Comparison of ENCODE assay signal across 13 mouse cellular contexts in the genomic region with DNA sequence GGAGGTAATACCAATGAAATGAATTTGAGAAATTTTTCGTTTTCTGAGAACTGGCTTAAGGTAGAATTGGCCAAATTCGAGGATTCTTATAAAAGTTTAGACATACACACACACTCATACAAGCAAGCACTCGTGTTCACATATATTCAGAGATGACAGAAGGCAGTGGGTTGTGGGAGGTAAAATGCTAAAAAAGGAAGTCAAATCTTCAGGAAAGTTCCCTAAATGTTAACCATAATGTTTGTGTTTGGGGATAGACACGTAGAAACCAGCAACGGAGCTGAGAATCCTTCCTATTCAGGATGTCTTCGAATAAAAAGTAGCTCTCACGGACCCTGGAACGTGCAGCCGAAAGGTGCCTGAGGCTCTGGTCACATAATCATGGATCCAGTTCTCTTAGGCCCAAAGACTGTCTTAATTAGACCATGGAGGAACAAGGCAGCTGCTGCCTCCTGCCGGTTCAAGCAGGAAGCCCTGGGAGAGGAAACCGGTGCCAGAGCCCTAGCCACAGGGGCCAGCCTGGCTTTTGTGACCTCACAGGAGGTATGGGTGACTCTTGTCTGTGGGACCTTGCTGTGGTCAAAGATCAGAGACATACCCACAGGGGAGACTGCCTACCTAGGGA. TPM values are rescaled to one million over a fixed set of nuclear protein-coding genes. Genes with fewer than 3 reads are reported as not detected.
DNase-seq lines count a peak whose midpoint lies in the region; ATAC-seq and TF ChIP-seq lines count a peak whose summit lies in the region.
"Had no signal": no experiment of that assay in that cellular context is flagged by ENCODE, and none has a peak within 500 bp of the region (broad histone marks: within the 10 kb centered on the region; RNA-seq: fewer than 3 reads in every experiment).

No protein-coding gene starts in this region.

- no peak overlapping the region for H3K9ac ChIP-seq in kidney, postnatal 0 days (ENCODE audit: low read depth, low read length)
- H3K9ac ChIP-seq in kidney, embryonic 14.5 days (ENCODE audit: low read depth, low read length), result no peak overlapping the region
- H3K9ac ChIP-seq: neural tube, embryonic 13.5 days had no signal

- TF ChIP-seq CTCF in kidney, postnatal 0 days (IDR thresholded peaks at IDR 0.05; ENCODE audit: low read depth), result peak; percentile 43; the same call in 1 of the 2 replicates

- H3K27me3 ChIP-seq in kidney, postnatal 0 days (ENCODE audit: insufficient read depth, low read length), result peaks cover 13% of the 10 kb centered on the region; the same call in 1 of the 2 replicates
- peaks cover 15% of the 10 kb centered on the region; the same call in 1 of the 2 replicates for H3K27me3 ChIP-seq in kidney, embryonic 14.5 days (ENCODE audit: control insufficient read depth, insufficient read depth, low read length)
- H3K27me3 ChIP-seq in limb, embryonic 10.5 days (ENCODE audit: low read depth, poor library complexity, severe bottlenecking), result peaks cover 50% of the 10 kb centered on the region

- H3K4me2 ChIP-seq in kidney, postnatal 0 days (ENCODE audit: low read length), result no peak overlapping the region
- H3K4me2 ChIP-seq in kidney, embryonic 14.5 days (replicated peaks; ENCODE audit: low read depth, low read length), result no peak overlapping the region
- H3K4me2 ChIP-seq: neural tube, embryonic 13.5 days had no signal

- 75% methylated on average over 11 of the region's 11 CpGs for WGBS in kidney, postnatal 0 days
- WGBS in kidney, embryonic 14.5 days, result 76% methylated on average over 11 of the region's 11 CpGs
- WGBS in limb, embryonic 10.5 days, result 72% methylated on average over 11 of the region's 11 CpGs

- H3K27ac ChIP-seq in kidney, postnatal 0 days, result no peak overlapping the region
- no peak overlapping the region for H3K27ac ChIP-seq in kidney, embryonic 14.5 days (ENCODE audit: low read depth, low read length)
- no peak overlapping the region for H3K27ac ChIP-seq in limb, embryonic 10.5 days
- H3K27ac ChIP-seq: neural tube, embryonic 13.5 days had no signal

- no peaks in the 10 kb centered on the region for H3K4me1 ChIP-seq in kidney, postnatal 0 days (replicated peaks; ENCODE audit: insufficient read depth, low read length)
- H3K4me1 ChIP-seq in kidney, embryonic 14.5 days (ENCODE audit: control insufficient read depth, insufficient read depth, low read length), result no peaks in the 10 kb centered on the region
- H3K4me1 ChIP-seq in limb, embryonic 10.5 days, result peaks cover 13% of the 10 kb centered on the region

- no peaks in the 10 kb centered on the region for H3K36me3 ChIP-seq in kidney, postnatal 0 days (ENCODE audit: insufficient read depth, low read length)
- H3K36me3 ChIP-seq in kidney, embryonic 14.5 days (ENCODE audit: control insufficient read depth, insufficient read depth, low read length), result no peaks in the 10 kb centered on the region
- H3K36me3 ChIP-seq in limb, embryonic 10.5 days, result no peaks in the 10 kb centered on the region
- H3K36me3 ChIP-seq: neural tube, embryonic 13.5 days had no signal

- no peak for ATAC-seq in kidney, postnatal 0 days (replicated peaks; ENCODE audit: low FRiP score, low read depth)
- ATAC-seq in kidney, embryonic 14.5 days (ENCODE audit: low FRiP score, low TSS enrichment), result no peak
- peak; percentile 47 for ATAC-seq in megakaryocyte, adult 5-6 weeks (ENCODE audit: poor library complexity, severe bottlenecking)

- no peak overlapping the region for H3K4me3 ChIP-seq in kidney, postnatal 0 days (replicated peaks; ENCODE audit: low read depth, low read length)
- no peak overlapping the region for H3K4me3 ChIP-seq in kidney, embryonic 14.5 days (ENCODE audit: low read length)
- no peak overlapping the region for H3K4me3 ChIP-seq in limb, embryonic 10.5 days
- H3K4me3 ChIP-seq: neural tube, embryonic 13.5 days had no signal

- DNase-seq in kidney, postnatal 0 days (ENCODE audit: low spot score), result no peak
- DNase-seq in 416B (ENCODE audit: low read depth) (peak; percentile 63), MN1 (ENCODE audit: low spot score) (no peak)
- DNase-seq in CD4-positive helper T cell, adult 2 months (ENCODE audit: low read depth, low spot score), result peak; percentile 41
- DNase-seq in limb, embryonic 10.5 days (ENCODE audit: low spot score), result no peak
- DNase-seq: heart, adult 18-20 months had no signal

- H3K9me3 ChIP-seq in kidney, postnatal 0 days (replicated peaks; ENCODE audit: low read length), result no peaks in the 10 kb centered on the region
- H3K9me3 ChIP-seq in kidney, embryonic 14.5 days (ENCODE audit: control insufficient read depth, low read length), result no peaks in the 10 kb centered on the region
- no peaks in the 10 kb centered on the region for H3K9me3 ChIP-seq in limb, embryonic 10.5 days (replicated peaks)
- H3K9me3 ChIP-seq: neural tube, embryonic 13.5 days had no signal

RNA-seq across cellular contexts. Expression of a gene that starts 4.9 kb away (rescaled TPM):
- 0.21 TPM in 1 of 2 replicates, not detected in the other for polyA plus RNA-seq in kidney, postnatal 0 days (2015; fragmentation: Nextera tagmentation; extraction: Ambion mirVana)
- polyA plus RNA-seq in kidney, embryonic 14.5 days (2014; fragmentation: Nextera tagmentation; extraction: Ambion mirVana), result 0.34 TPM in 1 of 2 replicates, not detected in the other
- not detected in 2 replicates for total RNA-seq in megakaryocyte, adult 5-6 weeks (2015)
- not detected in 2 replicates for total RNA-seq in megakaryocyte, adult 5-6 weeks (2017)
- not detected in 2 replicates for polyA plus RNA-seq in limb, embryonic 10.5 days (2016; fragmentation: Nextera tagmentation; extraction: Ambion mirVana)
- total RNA-seq: adrenal gland, adult 18-20 months; heart, adult 18-20 months had no signal
- polyA plus RNA-seq: embryonic facial prominence, embryonic 11.5 days; kidney, embryonic 16.5 days; neural tube, embryonic 13.5 days; stomach, embryonic 14.5 days had no signal

RNA-seq across cellular contexts. Expression of a gene that starts 24.2 kb away (rescaled TPM):
- 0.70 and 0.88 TPM in 2 replicates for polyA plus RNA-seq in kidney, postnatal 0 days (2015; fragmentation: Nextera tagmentation; extraction: Ambion mirVana)
- 0.81 and 1.7 TPM in 2 replicates for polyA plus RNA-seq in kidney, embryonic 14.5 days (2014; fragmentation: Nextera tagmentation; extraction: Ambion mirVana)
- not detected in 2 replicates for total RNA-seq in megakaryocyte, adult 5-6 weeks (2015)
- total RNA-seq in megakaryocyte, adult 5-6 weeks (2017), result not detected in 2 replicates
- 0.19 and 0.28 TPM in 2 replicates for polyA plus RNA-seq in limb, embryonic 10.5 days (2016; fragmentation: Nextera tagmentation; extraction: Ambion mirVana)
- total RNA-seq: heart, adult 18-20 months had no signal

RNA-seq across cellular contexts. Expression of a gene that starts 42.7 kb away (rescaled TPM):
- polyA plus RNA-seq in kidney, postnatal 0 days (2015; fragmentation: Nextera tagmentation; extraction: Ambion mirVana), result 123 and 145 TPM in 2 replicates
- polyA plus RNA-seq in kidney, embryonic 14.5 days (2014; fragmentation: Nextera tagmentation; extraction: Ambion mirVana), result 135 and 207 TPM in 2 replicates
- 58.4 and 59.6 TPM in 2 replicates for total RNA-seq in megakaryocyte, adult 5-6 weeks (2015)
- total RNA-seq in megakaryocyte, adult 5-6 weeks (2017), result 89.5 and 91.9 TPM in 2 replicates
- 220 and 233 TPM in 2 replicates for polyA plus RNA-seq in limb, embryonic 10.5 days (2016; fragmentation: Nextera tagmentation; extraction: Ambion mirVana)

Comparison
In these comparisons a context has a peak if more than half of its experiments do, and no peak if none do; other contexts are left out.
1. DNase-seq: peak in 416B (single experiment) and CD4-positive helper T cell, adult 2 months (single experiment); none in kidney, postnatal 0 days (single experiment), MN1 (single experiment) and limb, embryonic 10.5 days (single experiment).